Mouse (Mus musculus): ENCODE data around the gene Jph2. TPM values are rescaled to one million over a fixed set of nuclear protein-coding genes. Genes with fewer than 3 reads are reported as not detected.

Jph2 gene
- 0.16 and 0.21 TPM in 2 replicates for polyA plus RNA-seq (2015; fragmentation: Nextera tagmentation; extraction: Ambion mirVana)

DNA sequence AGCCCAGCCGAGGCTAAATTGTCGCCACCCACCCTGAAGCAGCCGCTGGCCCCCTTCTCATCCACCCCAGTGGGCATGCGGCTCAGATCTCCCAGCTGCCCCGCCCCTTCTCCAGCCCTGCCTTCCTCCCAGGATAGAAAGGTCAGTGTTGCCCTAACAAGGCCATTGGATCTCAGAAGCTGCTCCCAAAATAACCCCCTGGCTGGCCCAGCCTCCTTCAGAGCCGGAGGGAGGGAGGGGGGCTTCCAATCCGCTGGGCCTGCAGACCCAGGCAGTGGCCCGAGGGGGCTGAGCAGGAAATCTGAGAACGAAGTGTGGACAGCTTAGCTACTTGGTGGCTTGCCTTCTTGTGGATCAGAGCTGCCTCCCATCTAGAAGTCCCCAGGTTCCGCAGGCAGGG lies at the start of gene Jph2:
Gene Jph2 (minus strand): TSS at position 89 of the 400 bp plus-strand sequence.
- 25% methylated on average over 10 of the region's 10 CpGs for WGBS (ENCODE audit: insufficient replicate concordance)

DNA sequence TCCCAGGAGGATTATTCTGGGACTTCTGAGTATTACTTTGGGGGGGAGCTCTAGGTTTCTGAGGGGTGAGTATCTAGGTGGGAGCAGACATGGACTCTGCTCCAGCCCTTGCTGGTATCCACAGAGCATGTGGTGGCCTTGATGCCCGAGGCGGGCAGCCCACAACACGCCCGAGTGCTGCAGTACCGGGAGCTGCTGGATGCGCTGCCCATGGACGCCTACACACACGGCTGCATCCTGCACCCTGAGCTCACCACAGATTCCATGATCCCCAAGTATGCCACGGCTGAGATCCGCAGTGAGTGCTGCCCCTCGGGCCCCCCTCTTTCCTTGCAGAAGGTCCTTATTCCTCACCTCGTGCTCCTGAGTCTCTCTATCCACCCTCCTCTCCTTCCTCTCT lies 49.6 kb upstream of the Jph2 start:
- H3K36me3 ChIP-seq: no peaks in the 10 kb centered on the region
- WGBS (ENCODE audit: insufficient replicate concordance): 63% methylated on average over 12 of the region's 12 CpGs
- no peak overlapping the region for H3K27ac ChIP-seq
- H3K9me3 ChIP-seq (replicated peaks): no peaks in the 10 kb centered on the region
- ATAC-seq (ENCODE audit: low read depth) (no peak), DNase-seq (no peak)
- no peaks in the 10 kb centered on the region for H3K27me3 ChIP-seq
- no peak overlapping the region for H3K9ac ChIP-seq
- H3K4me3 ChIP-seq (replicated peaks): no peak overlapping the region
- no peak overlapping the region for H3K4me2 ChIP-seq
- no peaks in the 10 kb centered on the region for H3K4me1 ChIP-seq (replicated peaks)

More for the DNA sequence above, at the start of gene Jph2:
- no peaks in the 10 kb centered on the region for H3K4me1 ChIP-seq (replicated peaks)
- no peak for ATAC-seq (ENCODE audit: low read depth)
- DNase-seq: no peak
- 0 out of 2 replicates have a peak within 1 kb of the TSS, but pooled peaks have one; percentile 12 for H3K4me2 ChIP-seq
- H3K4me3 ChIP-seq (replicated peaks): no peak within 1 kb of the TSS
- H3K27ac ChIP-seq: no peak within 1 kb of the TSS
- H3K27me3 ChIP-seq: peaks cover 18% of the 10 kb centered on the region; the same call in 1 of the 2 replicates
- H3K9me3 ChIP-seq (replicated peaks): no peaks in the 10 kb centered on the region
- no peak within 1 kb of the TSS for H3K9ac ChIP-seq
- no peaks in the 10 kb centered on the region for H3K36me3 ChIP-seq

DNA sequence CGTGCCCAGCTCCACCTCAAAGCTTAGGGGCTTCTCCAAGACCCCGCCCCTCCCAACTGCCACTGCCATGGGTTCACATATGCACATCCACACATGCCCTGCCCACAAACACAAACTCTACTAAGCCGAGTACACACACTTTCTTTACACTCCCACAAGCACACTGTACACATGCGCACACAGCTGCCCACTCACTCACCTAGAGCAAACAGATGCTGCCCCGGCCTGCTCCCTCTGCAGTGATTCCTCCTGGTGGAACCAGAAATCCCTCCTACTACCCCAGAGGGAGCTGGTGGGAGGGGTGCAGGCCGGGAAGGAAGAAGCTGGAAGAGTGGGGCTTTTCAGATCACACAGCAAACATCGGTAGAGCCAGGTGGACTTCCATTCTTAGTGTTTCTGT lies 46.2 kb upstream of the Jph2 start:
- ATAC-seq (ENCODE audit: low read depth): no peak
- no peak overlapping the region for H3K9ac ChIP-seq
- H3K9me3 ChIP-seq (replicated peaks): no peaks in the 10 kb centered on the region
- WGBS (ENCODE audit: insufficient replicate concordance): 57% methylated on average over 7 of the region's 7 CpGs
- no peaks in the 10 kb centered on the region for H3K4me1 ChIP-seq (replicated peaks)
- H3K36me3 ChIP-seq: no peaks in the 10 kb centered on the region
- H3K4me2 ChIP-seq: no peak overlapping the region
- H3K4me3 ChIP-seq (replicated peaks): no peak overlapping the region
- DNase-seq: no peak
- peaks cover 17% of the 10 kb centered on the region for H3K27me3 ChIP-seq
- H3K27ac ChIP-seq: no peak overlapping the region

DNA sequence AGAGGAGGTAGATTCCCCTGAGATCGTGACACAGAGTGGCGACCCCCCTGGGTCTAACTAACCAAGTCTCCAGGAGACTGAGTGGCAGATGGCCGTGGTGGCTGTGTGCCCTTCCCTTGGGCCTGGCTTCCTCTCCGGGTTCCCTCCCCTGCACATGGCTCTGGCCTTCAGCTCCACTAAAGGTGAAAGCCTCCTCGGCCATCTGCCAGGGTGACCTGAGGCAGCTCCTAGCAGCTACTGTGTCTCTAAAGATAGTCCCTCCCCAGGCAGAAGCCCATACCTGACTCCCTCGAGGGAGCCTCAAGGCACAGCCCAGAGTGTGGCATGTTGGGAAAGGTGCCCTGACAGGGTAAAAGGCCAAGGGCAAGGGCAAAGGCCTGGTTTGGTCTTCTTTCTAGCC lies 45.8 kb upstream of the Jph2 start:
- Histone ChIP-seq H3K4me2 (no peak overlapping the region), H3K9ac (no peak overlapping the region), H3K27me3 (peaks cover 22% of the 10 kb centered on the region), H3K4me1 (replicated peaks) (no peaks in the 10 kb centered on the region), H3K36me3 (no peaks in the 10 kb centered on the region), H3K27ac (no peak overlapping the region), H3K4me3 (replicated peaks) (no peak overlapping the region), H3K9me3 (replicated peaks) (no peaks in the 10 kb centered on the region)
- DNase-seq: no peak
- no peak for ATAC-seq (ENCODE audit: low read depth)
- WGBS (ENCODE audit: insufficient replicate concordance): 47% methylated on average over 6 of the region's 6 CpGs

DNA sequence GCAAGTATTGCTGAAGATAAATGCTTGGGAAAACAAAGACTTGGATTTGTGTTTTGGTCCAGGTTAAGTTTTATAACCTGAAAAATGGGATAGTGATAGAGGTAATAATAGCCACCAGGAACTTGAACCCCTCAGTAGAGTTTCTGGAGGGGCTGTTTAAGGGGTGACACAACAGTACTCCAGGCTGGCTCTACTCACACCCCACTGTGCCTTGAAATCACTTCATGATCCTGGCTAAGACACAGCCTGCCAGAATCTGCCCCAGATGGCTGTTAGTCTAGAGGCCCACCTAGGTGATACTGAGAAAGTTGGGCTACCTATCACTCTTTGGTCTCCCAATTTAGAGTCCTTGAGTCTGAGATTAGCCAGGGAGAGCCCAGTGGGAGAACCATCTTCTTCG lies 41.7 kb upstream of the Jph2 start:
- Histone ChIP-seq H3K27me3 (peaks cover 40% of the 10 kb centered on the region), H3K9me3 (replicated peaks) (no peaks in the 10 kb centered on the region), H3K4me1 (replicated peaks) (no peaks in the 10 kb centered on the region), H3K27ac (no peak overlapping the region), H3K9ac (no peak overlapping the region), H3K36me3 (no peaks in the 10 kb centered on the region), H3K4me3 (replicated peaks) (no peak overlapping the region), H3K4me2 (no peak overlapping the region)
- 32% methylated on average over 1 of the region's 1 CpGs for WGBS (ENCODE audit: insufficient replicate concordance)
- ATAC-seq (ENCODE audit: low read depth) (no peak), DNase-seq (no peak)

DNA sequence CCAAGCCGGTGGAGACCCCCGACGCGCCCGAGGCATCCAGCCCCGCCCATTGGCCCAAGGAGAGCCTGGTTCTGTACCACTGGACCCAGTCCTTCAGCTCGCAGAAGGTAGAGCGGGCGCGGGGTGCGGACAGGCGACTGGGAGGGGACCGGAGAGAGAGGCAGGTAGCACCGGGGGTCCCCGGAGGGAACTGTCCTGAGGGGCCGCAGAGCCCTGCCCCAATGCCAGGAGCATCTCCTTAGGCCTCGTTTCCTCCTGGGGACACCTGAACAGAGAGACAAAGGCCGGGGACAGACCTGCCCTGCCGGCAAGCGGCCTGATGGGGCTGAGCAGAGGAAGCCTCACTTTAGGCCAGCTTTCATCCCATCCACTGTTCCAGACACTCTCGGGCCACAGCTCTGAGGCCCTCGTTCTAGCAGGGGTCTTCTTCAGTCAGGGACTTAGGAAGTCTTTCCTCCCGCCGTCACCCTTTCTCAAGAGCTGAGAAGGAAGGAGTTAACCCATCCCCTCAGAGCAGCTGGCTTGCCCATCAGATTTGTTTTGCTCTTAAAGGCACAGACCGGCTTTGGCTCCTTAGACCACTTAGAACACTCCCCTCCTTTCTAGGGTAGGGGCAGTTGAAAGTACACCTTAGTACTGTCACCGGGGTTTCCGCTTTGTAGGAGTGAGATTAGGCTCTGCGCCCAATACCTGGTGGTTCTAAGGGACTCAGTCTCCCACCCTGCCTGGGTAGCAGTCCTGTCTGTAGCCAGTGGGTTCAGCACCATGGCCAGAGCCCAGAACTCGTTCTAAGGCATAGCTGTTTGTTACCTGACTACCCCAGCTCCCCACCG lies 41.0 kb upstream of the Jph2 start:
- no peaks in the 10 kb centered on the region for H3K4me1 ChIP-seq (replicated peaks)
- no peaks in the 10 kb centered on the region for H3K9me3 ChIP-seq (replicated peaks)
- no peak overlapping the region for H3K27ac ChIP-seq
- 0 out of 2 replicates have a peak overlapping the region, but pooled peaks have one; percentile 13 for H3K4me2 ChIP-seq
- 4% methylated on average over 30 of the region's 30 CpGs for WGBS (ENCODE audit: insufficient replicate concordance)
- H3K27me3 ChIP-seq: peaks cover 40% of the 10 kb centered on the region
- H3K36me3 ChIP-seq: no peaks in the 10 kb centered on the region
- H3K9ac ChIP-seq: no peak overlapping the region
- no peak for DNase-seq
- no peak for ATAC-seq (ENCODE audit: low read depth)
- H3K4me3 ChIP-seq (replicated peaks): peak overlapping the region; percentile 12; the same call in 1 of the 2 replicates

DNA sequence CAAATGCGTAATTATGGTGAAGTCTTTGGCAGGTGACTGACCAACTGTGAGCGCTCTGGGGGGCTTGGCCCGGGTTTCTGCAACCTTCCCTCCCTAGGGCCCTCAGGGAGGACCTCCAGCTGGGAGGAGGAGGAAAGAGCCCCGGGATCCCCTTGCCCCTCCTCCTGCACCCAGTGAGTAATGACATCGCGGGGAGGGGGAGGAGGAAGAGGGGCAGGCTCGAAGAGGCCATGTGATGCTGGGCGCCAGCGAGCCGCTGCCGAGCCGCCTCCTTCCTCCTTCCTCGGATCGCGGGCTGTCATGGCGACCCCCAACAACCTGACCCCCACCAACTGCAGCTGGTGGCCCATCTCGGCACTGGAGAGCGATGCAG lies 40.4 kb upstream of the Jph2 start, which contains the start of gene Gdap1l1:
Gene Gdap1l1 (plus strand): TSS at position 231 of the 373 bp plus-strand sequence.
- Histone ChIP-seq H3K36me3 (no peaks in the 10 kb centered on the region), H3K9me3 (replicated peaks) (no peaks in the 10 kb centered on the region), H3K4me1 (replicated peaks) (no peaks in the 10 kb centered on the region), H3K4me3 (replicated peaks) (peak within 1 kb of the TSS; percentile 12; the same call in 1 of the 2 replicates), H3K4me2 (0 out of 2 replicates have a peak within 1 kb of the TSS, but pooled peaks have one; percentile 13), H3K27me3 (peaks cover 40% of the 10 kb centered on the region), H3K27ac (no peak within 1 kb of the TSS), H3K9ac (no peak within 1 kb of the TSS)
- no peak for DNase-seq
- 1% methylated on average over 18 of the region's 18 CpGs for WGBS (ENCODE audit: insufficient replicate concordance)
- ATAC-seq (ENCODE audit: low read depth): no peak

DNA sequence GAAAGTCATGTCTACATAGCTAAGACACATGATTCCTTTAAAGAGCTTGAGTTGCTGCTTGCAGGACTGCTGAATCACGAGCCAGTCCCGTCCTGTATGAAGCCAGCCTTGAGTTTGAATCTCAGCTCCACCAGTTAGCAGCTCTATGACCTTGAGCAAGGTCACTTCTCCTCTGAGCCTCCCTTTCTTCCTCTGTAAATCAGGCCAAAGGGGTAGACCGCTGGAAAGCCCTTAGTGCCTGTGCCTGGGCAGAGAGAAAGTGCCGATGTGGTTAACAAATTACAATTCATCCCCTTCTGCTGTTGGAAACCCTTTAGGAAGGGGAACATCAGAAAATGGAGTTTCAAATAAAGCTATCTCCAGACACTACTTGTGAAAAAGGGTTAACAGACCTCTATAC lies 40.0 kb upstream of the Jph2 start:
- H3K36me3 ChIP-seq: no peaks in the 10 kb centered on the region
- peaks cover 40% of the 10 kb centered on the region for H3K27me3 ChIP-seq
- DNase-seq (no peak), ATAC-seq (ENCODE audit: low read depth) (no peak)
- no peaks in the 10 kb centered on the region for H3K4me1 ChIP-seq (replicated peaks)
- no peak overlapping the region for H3K27ac ChIP-seq
- no peaks in the 10 kb centered on the region for H3K9me3 ChIP-seq (replicated peaks)
- no peak overlapping the region for H3K4me2 ChIP-seq
- 39% methylated on average over 4 of the region's 4 CpGs for WGBS (ENCODE audit: insufficient replicate concordance)
- no peak overlapping the region for H3K9ac ChIP-seq
- H3K4me3 ChIP-seq (replicated peaks): no peak overlapping the region

DNA sequence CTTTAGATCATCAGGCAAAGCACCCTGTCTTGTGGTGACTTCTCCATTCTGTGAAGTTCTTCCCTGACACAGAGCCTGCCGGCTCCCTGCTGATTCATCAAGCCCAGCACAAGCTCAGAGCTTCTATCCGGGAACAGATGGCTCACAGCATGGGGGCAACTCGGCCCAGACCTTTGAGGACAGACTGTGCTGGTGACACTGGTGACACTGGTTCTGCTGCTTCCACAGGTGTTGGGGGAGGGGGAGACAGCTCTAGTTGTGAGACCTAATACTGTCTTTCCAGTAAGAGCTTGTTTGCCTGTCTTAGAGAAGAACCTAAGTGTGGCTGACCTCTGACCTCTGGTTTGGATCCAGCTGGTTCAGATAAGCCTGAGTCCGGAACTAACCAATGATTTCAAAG lies 36.2 kb upstream of the Jph2 start:
- Histone ChIP-seq H3K4me1 (replicated peaks) (no peaks in the 10 kb centered on the region), H3K4me2 (no peak overlapping the region), H3K27me3 (peaks cover 22% of the 10 kb centered on the region), H3K27ac (no peak overlapping the region), H3K36me3 (no peaks in the 10 kb centered on the region), H3K9ac (no peak overlapping the region), H3K4me3 (replicated peaks) (no peak overlapping the region), H3K9me3 (replicated peaks) (no peaks in the 10 kb centered on the region)
- WGBS (ENCODE audit: insufficient replicate concordance): 13% methylated on average over 4 of the region's 4 CpGs
- DNase-seq: no peak
- no peak for ATAC-seq (ENCODE audit: low read depth)

DNA sequence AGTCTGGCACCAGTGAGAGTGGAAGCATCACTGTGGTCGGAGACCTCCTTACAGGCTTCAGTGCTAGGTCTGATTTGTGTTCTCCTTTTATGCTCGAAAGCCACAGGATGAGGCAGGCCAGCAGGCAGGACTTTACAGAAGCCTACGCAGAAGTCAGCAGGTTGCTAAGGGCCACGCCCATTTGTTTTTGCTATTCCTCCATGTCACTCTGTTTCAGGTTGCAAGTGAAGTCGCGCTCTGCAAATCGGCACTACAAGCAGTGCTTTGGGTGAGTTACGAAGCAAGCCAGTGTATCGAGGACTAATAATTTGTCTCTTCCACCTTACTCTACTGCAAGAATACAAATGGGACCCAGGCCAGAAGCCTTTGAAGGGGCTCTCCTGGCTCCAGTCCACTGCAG lies 33.5 kb upstream of the Jph2 start:
- ATAC-seq (ENCODE audit: low read depth): no peak
- no peak overlapping the region for H3K4me3 ChIP-seq (replicated peaks)
- H3K27me3 ChIP-seq: no peaks in the 10 kb centered on the region; the same call in 1 of the 2 replicates
- no peaks in the 10 kb centered on the region for H3K9me3 ChIP-seq (replicated peaks)
- WGBS (ENCODE audit: insufficient replicate concordance): 66% methylated on average over 9 of the region's 9 CpGs
- DNase-seq: no peak
- no peak overlapping the region for H3K4me2 ChIP-seq
- no peak overlapping the region for H3K27ac ChIP-seq
- no peak overlapping the region for H3K9ac ChIP-seq
- H3K4me1 ChIP-seq (replicated peaks): no peaks in the 10 kb centered on the region
- no peaks in the 10 kb centered on the region for H3K36me3 ChIP-seq

DNA sequence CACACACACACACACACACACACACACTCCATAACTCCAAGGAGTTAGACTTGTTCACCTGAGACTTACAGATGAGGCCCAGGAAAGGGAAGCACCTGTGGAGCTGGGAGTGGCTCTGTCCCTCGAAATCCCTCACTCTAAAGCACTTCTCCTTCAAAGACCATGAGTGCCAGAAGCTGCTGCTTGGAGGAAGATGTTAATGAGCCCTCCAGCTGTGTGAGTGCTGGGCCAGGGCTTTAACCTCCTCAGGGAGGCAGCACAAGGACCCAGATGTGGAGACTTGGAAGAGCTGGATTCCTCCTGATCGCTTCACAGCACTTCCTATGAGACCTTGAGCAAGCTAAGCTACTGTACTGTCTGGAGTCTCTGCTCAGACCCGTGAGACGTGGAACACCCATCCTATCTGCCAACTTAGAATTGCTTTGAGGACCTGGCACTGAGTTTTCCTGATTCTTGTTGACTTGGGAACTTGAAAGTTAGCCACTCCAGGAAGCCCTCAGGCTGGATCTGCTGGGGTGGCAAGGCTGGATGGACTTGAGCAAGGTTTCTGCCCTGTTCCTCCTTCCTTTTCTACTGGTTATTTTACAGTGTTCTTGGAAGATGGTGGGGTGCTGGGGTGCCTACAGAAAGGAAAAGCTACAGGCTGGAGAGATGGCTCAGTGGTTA lies 30.7 kb upstream of the Jph2 start:
- no peak for DNase-seq
- Histone ChIP-seq H3K27me3 (no peaks in the 10 kb centered on the region; the same call in 1 of the 2 replicates), H3K9me3 (replicated peaks) (no peaks in the 10 kb centered on the region), H3K9ac (no peak overlapping the region), H3K27ac (no peak overlapping the region), H3K4me2 (no peak overlapping the region), H3K36me3 (no peaks in the 10 kb centered on the region), H3K4me1 (replicated peaks) (no peaks in the 10 kb centered on the region), H3K4me3 (replicated peaks) (no peak overlapping the region)
- 35% methylated on average over 4 of the region's 4 CpGs for WGBS (ENCODE audit: insufficient replicate concordance)
- ATAC-seq (ENCODE audit: low read depth): no peak
